Mouse (Mus musculus) spleen, adult 2 months (tissue): ENCODE results near the gene Ang6. TPM values are rescaled to one million over a fixed set of nuclear protein-coding genes. Genes with fewer than 3 reads are reported as not detected.
"Not testable (repeated sequence)": the region's sequence is repeated elsewhere in the genome, so short reads cannot be mapped to it uniquely, and the experiment has no call there.

Experiments
- DNase-seq, 2 experiments: peaks; one replicate each; pipeline versions ENCODE4 v3.0.0 to v3.0.0-alpha.2; 2012 to 2021; ENCODE audit warnings: low spot score in 2 of 2, low read depth in 1 of 2
- H3K27ac ChIP-seq: fragments of 200-500 bp; 2 replicates; pipeline ENCODE4 v1.5.1; 2012; ENCODE audit warnings: low read length, inconsistent platforms; ENCODE audit not compliant: insufficient read depth
- H3K27me3 ChIP-seq: fragments of 200-500 bp; 2 replicates; pipeline ENCODE4 v1.6.1; 2012; ENCODE audit warnings: mild to moderate bottlenecking, moderate library complexity, low read length, inconsistent platforms; ENCODE audit not compliant: control insufficient read depth, insufficient read depth
- H3K36me3 ChIP-seq: fragments of 200-500 bp; 2 replicates; pipeline ENCODE4 v1.6.1; 2012; ENCODE audit warnings: mild to moderate bottlenecking, low read length, inconsistent platforms; ENCODE audit not compliant: control insufficient read depth, insufficient read depth
- H3K4me1 ChIP-seq: fragments of 200-500 bp; 2 replicates; pipeline ENCODE4 v1.6.1; 2011; ENCODE audit warnings: inconsistent platforms; ENCODE audit not compliant: control insufficient read depth, insufficient read depth, insufficient read length
- H3K4me3 ChIP-seq: fragments of 200-500 bp; 2 replicates; pipeline ENCODE4 v1.5.1; 2011; ENCODE audit warnings: mild to moderate bottlenecking, inconsistent platforms; ENCODE audit not compliant: insufficient read depth, insufficient read length; ENCODE audit errors: extremely low read depth
- CTCF ChIP-seq: fragments of 200-500 bp; IDR thresholded peaks from 2 replicates; pipeline ENCODE4 v1.5.1; 2011; ENCODE audit warnings: mild to moderate bottlenecking, inconsistent platforms; ENCODE audit not compliant: insufficient read depth, insufficient read length, insufficient replicate concordance; ENCODE audit errors: extremely low read depth
- POLR2A ChIP-seq: fragments of 200-500 bp; IDR thresholded peaks from 2 replicates; pipeline ENCODE4 v1.6.1; 2011; ENCODE audit warnings: low read depth, low read length, inconsistent platforms
- WGBS: fragments of 180-500 bp; shearing (Covaris S2); methylation state at CpG from one replicate; pipeline ENCODE4 v1.1.7; 2018; 5-methylcytosine and 5-hydroxymethylcytosine counted together
- polyA plus RNA-seq: library from polyadenylated mRNA; depleted of rRNA; stranded (reverse); fragments of >200 nt; gene quantifications from 2 replicates; pipeline ENCODE4 v1.2.3, GENCODE M21; 2012; rRNA removed

Ang6 gene
- polyA plus RNA-seq, 1 experiment, result not detected

- no peak overlapping the region for H3K27ac ChIP-seq
- H3K4me1 ChIP-seq, result no peaks in the 10 kb centered on the region
- no peak for DNase-seq
- TF ChIP-seq CTCF (no peak), POLR2A (no peak)
- no peaks in the 10 kb centered on the region for H3K36me3 ChIP-seq
- H3K27me3 ChIP-seq, result no peaks in the 10 kb centered on the region
- 95% methylated on average over 2 of the region's 2 CpGs for WGBS
- no peak overlapping the region for H3K4me3 ChIP-seq
Measured at GRCm38 (mm10) chr14:43986147-43986546, 15.9 kb downstream of the Ang6 start.

DNA sequence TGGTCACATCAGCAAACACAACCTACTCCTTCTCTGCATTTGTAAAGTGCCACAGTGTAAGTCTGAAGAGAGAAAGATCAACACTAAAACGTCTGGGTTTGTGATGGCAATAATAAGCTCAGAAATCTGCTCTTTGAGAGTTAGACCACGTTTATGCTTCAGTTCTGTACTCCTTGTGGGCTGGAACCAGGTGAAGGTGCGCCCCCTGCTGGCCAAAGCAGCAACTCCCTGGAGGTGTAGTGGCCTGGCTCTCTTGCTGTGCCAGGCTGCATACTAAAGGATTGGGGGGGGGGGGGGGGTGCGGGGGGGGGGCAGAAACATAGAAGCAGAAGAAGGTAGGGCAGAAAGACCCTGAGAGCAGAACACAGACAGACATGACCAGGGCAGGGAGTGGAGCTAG is 18.2 kb downstream of the Ang6 start:
- WGBS, result 1% methylated on average over 4 of the region's 4 CpGs
- no peaks in the 10 kb centered on the region for H3K36me3 ChIP-seq
- no peak overlapping the region for H3K4me3 ChIP-seq
- peak; percentile 50; the same call in 1 of the 2 replicates for TF ChIP-seq CTCF
- TF ChIP-seq POLR2A, result no peak
- H3K27ac ChIP-seq, result no peak overlapping the region
- H3K27me3 ChIP-seq, result no peaks in the 10 kb centered on the region
- DNase-seq, result peak in 1 of 2 experiments; percentile 3
- H3K4me1 ChIP-seq, result no peaks in the 10 kb centered on the region

GRCm38 (mm10) chr14:43983454-43983853 is 18.6 kb downstream of the Ang6 start:
- DNase-seq, result no peak
- H3K36me3 ChIP-seq, result no peaks in the 10 kb centered on the region
- no peaks in the 10 kb centered on the region for H3K4me1 ChIP-seq
- TF ChIP-seq POLR2A, result no peak
- TF ChIP-seq CTCF, result no peak
- no peak overlapping the region for H3K4me3 ChIP-seq
- H3K27ac ChIP-seq, result no peak overlapping the region
- WGBS, result 53% methylated on average over 4 of the region's 4 CpGs
- no peaks in the 10 kb centered on the region for H3K27me3 ChIP-seq

- not testable (repeated sequence) for DNase-seq, H3K27me3 ChIP-seq, H3K4me1 ChIP-seq, H3K27ac ChIP-seq, H3K36me3 ChIP-seq, H3K4me3 ChIP-seq
- no CpG with 5 or more reads among the region's 2 CpGs for WGBS
Measured at GRCm38 (mm10) chr14:43956769-43957168, 45.3 kb downstream of the Ang6 start, which contains the start of gene Ang5. Gene Ang5 (plus strand): TSS chr14:43957069.

- DNase-seq, H3K27me3 ChIP-seq, H3K4me1 ChIP-seq, H3K36me3 ChIP-seq, H3K4me3 ChIP-seq, H3K27ac ChIP-seq: not testable (repeated sequence)
- WGBS, result no CpG with 5 or more reads among the region's 1 CpGs
Measured at GRCm38 (mm10) chr14:43955074-43955473, 47.0 kb downstream of the Ang6 start.

- not testable (repeated sequence) for H3K27me3 ChIP-seq, DNase-seq, H3K4me1 ChIP-seq, H3K4me3 ChIP-seq, H3K36me3 ChIP-seq, H3K27ac ChIP-seq
- WGBS, result 3% methylated on average over 2 of the region's 2 CpGs
Measured at GRCm38 (mm10) chr14:43953382-43953781, 48.7 kb downstream of the Ang6 start.

Other genes with a start within 250 kb of the Ang6 start
- 0.11 and 0.18 TPM in 2 replicates for gene Gm8180, start 217.5 kb downstream of the Ang6 start, polyA plus RNA-seq
- gene Ear1, start 126.8 kb downstream of the Ang6 start, polyA plus RNA-seq, result 7.8 and 21.6 TPM in 2 replicates
- gene Ear10, start 78.7 kb downstream of the Ang6 start, polyA plus RNA-seq, result not detected in 2 replicates
- 1.3 and 1.5 TPM in 2 replicates for gene Gm8113, start 76.9 kb downstream of the Ang6 start, polyA plus RNA-seq
- gene Ang5, start 45.2 kb downstream of the Ang6 start, polyA plus RNA-seq, result not detected in 2 replicates
- gene Ear2, start 100.4 kb upstream of the Ang6 start, polyA plus RNA-seq, result 65.0 and 69.1 TPM in 2 replicates
- not detected in 2 replicates for gene Gm3327, start 121.6 kb upstream of the Ang6 start, polyA plus RNA-seq
- not detected in 2 replicates for gene Gm8212, start 195.4 kb upstream of the Ang6 start, polyA plus RNA-seq
- not detected in 2 replicates for gene 4930503E14Rik, start 211.0 kb upstream of the Ang6 start, polyA plus RNA-seq